Mouse (Mus musculus): ENCODE results near the gene Crebl2. TPM values are rescaled to one million over a fixed set of nuclear protein-coding genes. Genes with fewer than 3 reads are reported as not detected.
A peak's percentile ranks its signal among the peaks of the same experiment; 100 is the strongest.

The Crebl2 gene
- polyA plus RNA-seq, 1 experiment from 2014 or later = 4.8 TPM

DNA sequence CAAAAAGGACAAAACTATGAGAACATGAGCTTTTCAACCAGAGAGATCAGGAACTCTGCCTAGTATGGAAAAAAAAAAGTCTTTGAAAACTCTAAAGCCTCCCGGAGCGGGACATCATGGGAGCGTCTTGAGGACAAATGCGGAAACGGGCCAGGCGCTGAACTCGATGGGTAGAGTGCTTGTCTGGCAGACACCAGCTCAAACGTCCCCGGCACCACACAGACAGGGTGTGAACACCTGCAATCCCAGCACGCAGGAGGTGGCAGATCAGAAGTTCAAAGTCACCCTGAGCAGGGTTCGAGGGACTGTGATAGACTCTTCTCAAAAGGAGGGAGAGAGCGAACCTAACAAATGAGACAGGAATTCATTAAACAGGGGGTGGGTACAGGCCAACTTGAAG, 31.4 kb downstream of the Crebl2 start:
- H3K9me3 ChIP-seq = no peaks in the 10 kb centered on the region
- ATAC-seq (ENCODE audit: low FRiP score) = no peak
- no peak overlapping the region for H3K4me3 ChIP-seq
- peaks cover 21% of the 10 kb centered on the region for H3K36me3 ChIP-seq
- H3K4me2 ChIP-seq = no peak overlapping the region
- no peak overlapping the region for H3K9ac ChIP-seq
- no peaks in the 10 kb centered on the region for H3K27me3 ChIP-seq
- H3K27ac ChIP-seq = no peak overlapping the region
- peaks cover 16% of the 10 kb centered on the region for H3K4me1 ChIP-seq (replicated peaks)
- 89% methylated on average over 12 of the region's 12 CpGs for WGBS

DNA sequence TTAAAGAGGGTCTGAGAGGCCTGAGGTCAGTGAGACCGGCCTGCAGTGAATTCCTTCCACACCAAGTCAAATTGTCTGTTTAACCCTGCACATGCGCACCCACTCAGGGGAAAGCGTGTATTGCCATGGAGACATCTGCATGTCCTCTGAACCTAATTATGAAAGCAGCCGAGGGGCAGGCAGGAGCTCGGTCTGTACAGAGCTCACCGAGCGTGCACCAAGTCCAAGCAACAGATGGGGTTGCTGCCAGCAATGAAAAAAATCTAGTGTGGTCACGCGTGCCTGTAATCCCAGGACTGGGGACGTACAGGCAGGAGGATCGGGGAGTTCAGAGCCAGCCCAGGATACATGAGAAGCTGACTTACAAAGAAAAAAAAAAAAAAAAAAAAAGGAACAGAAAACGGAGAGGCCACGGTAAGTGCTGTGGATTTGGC, 32.7 kb downstream of the Crebl2 start:
- no peaks in the 10 kb centered on the region for H3K27me3 ChIP-seq
- peak overlapping the region; percentile 57 for H3K4me2 ChIP-seq
- H3K9ac ChIP-seq = peak overlapping the region; percentile 58
- peak; percentile 75 for ATAC-seq (ENCODE audit: low FRiP score)
- no peaks in the 10 kb centered on the region for H3K9me3 ChIP-seq
- peak overlapping the region; percentile 34 for H3K4me3 ChIP-seq
- WGBS = 5% methylated on average over 13 of the region's 13 CpGs
- peaks cover 16% of the 10 kb centered on the region for H3K4me1 ChIP-seq (replicated peaks)
- peaks cover 19% of the 10 kb centered on the region for H3K36me3 ChIP-seq
- H3K27ac ChIP-seq = peak overlapping the region; percentile 87

DNA sequence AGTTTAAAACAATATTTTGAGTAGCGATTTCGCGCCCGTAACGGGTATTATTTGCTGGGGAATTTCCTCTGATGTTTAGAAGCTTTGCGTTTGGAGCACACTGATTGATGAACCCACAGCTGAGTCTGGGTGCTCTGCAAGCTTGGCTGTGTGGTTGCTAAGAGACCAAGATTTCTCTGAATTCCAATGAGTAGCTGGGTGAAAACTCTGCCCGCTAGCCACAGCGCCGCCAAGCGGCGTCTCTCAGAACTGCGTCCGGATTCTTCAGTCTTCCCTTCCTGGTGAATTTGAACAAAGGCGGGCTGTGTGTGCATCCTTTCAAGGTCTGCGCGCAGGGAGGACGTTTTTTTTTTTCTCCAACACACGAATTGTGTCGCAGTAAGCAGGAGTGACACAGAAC, 33.2 kb downstream of the Crebl2 start:
- peaks cover 23% of the 10 kb centered on the region for H3K36me3 ChIP-seq
- no peaks in the 10 kb centered on the region for H3K9me3 ChIP-seq
- H3K27me3 ChIP-seq = no peaks in the 10 kb centered on the region
- peak overlapping the region; percentile 58; the same call in 1 of the 2 replicates for H3K9ac ChIP-seq
- peaks cover 16% of the 10 kb centered on the region for H3K4me1 ChIP-seq (replicated peaks)
- 1% methylated on average over 19 of the region's 19 CpGs for WGBS
- peak overlapping the region; percentile 34 for H3K4me3 ChIP-seq
- H3K4me2 ChIP-seq = peak overlapping the region; percentile 57
- peak; percentile 92 for ATAC-seq (ENCODE audit: low FRiP score)
- H3K27ac ChIP-seq = peak overlapping the region; percentile 87

DNA sequence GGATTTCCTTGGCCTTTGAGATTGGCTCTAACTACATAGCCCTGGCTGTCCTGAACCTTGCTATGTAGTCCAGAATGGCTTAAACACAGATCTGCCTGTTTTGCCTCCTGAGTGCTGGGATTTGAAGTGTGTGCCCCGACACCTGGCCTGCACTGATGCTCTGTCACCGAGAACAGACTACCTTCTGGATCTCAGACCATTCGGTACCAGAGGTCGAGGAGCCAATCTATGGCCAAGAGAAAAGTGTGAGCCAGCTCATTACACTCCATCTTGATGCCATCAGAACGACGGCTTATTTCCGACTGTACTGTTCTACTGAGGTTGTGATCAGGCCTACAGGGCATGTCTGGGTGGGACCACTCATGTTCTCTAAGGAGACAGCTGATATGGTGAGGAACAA, 36.2 kb downstream of the Crebl2 start:
- 96% methylated on average over 7 of the region's 7 CpGs for WGBS
- Histone ChIP-seq H3K27ac (no peak overlapping the region), H3K4me2 (no peak overlapping the region), H3K27me3 (no peaks in the 10 kb centered on the region), H3K4me1 (replicated peaks) (peaks cover 16% of the 10 kb centered on the region), H3K9ac (no peak overlapping the region), H3K4me3 (no peak overlapping the region), H3K9me3 (no peaks in the 10 kb centered on the region), H3K36me3 (peaks cover 49% of the 10 kb centered on the region)
- no peak for ATAC-seq (ENCODE audit: low FRiP score)

DNA sequence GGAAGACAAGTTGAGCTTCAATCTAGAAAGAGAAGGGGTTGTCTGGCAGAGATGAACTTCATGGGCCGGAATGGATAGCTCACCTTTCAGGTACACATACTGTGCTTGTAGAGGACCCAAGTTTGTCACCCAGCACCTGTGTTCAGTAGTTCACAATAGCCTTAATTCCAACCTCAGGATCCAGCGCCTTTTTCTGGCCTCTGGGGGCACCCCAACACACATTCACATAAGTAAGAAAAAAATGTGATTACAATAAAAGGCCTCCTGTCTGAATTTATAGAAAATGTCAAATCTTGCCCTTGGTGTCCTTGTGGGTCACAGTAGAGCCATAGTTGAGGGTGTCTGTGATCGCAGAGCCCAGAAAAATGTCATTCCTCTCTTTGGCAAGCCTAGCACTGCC, 37.4 kb downstream of the Crebl2 start:
- no peak overlapping the region for H3K4me2 ChIP-seq
- no peaks in the 10 kb centered on the region for H3K9me3 ChIP-seq
- H3K4me1 ChIP-seq (replicated peaks) = peaks cover 6% of the 10 kb centered on the region
- no peak overlapping the region for H3K9ac ChIP-seq
- no peak overlapping the region for H3K27ac ChIP-seq
- no peak overlapping the region for H3K4me3 ChIP-seq
- WGBS = 92% methylated on average over 3 of the region's 3 CpGs
- ATAC-seq (ENCODE audit: low FRiP score) = no peak
- H3K36me3 ChIP-seq = peaks cover 56% of the 10 kb centered on the region
- no peaks in the 10 kb centered on the region for H3K27me3 ChIP-seq

DNA sequence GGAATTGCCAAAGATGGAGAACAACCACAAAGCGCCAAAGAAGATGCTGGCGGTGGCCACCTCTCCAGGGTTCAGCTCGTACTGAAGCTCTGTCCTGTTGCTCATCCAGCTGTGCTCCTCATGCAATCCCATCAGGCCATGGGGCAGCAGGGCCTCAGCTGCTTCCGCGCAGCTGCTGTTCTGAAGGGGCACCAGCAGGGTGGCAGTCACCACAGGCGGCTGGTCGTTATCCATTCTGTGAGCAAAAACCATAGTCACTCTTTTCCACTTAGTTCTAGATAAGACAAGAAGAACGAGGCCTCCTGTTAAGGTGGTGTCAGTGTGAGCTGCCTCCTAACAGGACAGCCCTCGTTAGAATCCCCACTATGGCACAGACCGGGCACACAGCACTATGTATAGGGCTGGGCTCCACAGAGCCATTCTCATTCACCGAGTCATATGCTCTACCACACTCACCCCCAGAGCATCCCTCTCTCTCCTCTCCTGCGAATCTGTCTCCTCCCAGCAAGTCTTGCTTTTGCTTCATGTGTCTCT, 40.3 kb downstream of the Crebl2 start:
- Histone ChIP-seq H3K4me3 (no peak overlapping the region), H3K9me3 (no peaks in the 10 kb centered on the region), H3K27me3 (no peaks in the 10 kb centered on the region), H3K4me2 (no peak overlapping the region), H3K9ac (no peak overlapping the region), H3K4me1 (replicated peaks) (no peaks in the 10 kb centered on the region), H3K36me3 (peaks cover 70% of the 10 kb centered on the region), H3K27ac (no peak overlapping the region)
- no peak for ATAC-seq (ENCODE audit: low FRiP score)
- 91% methylated on average over 12 of the region's 12 CpGs for WGBS

DNA sequence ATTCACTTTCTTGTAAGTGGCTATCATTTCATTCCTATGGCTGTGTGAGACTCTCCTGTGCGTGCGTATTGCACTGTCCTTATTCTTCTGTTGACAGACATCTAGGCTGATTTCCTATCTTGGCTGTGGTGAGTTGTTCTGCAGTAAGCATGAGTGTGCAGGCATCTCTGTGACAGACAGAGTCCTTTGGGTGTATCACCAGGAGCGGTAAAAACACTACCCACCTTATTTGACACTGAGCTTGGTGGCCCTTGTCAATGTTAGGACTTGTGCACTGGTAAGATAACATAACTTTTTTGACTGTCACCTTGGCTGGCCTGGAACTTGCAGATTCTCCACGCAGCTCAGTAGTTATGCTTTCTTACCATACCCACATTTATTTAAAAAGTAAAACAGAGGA, 40.9 kb downstream of the Crebl2 start:
- ATAC-seq (ENCODE audit: low FRiP score) = no peak
- no peak overlapping the region for H3K27ac ChIP-seq
- H3K4me2 ChIP-seq = no peak overlapping the region
- H3K36me3 ChIP-seq = peaks cover 69% of the 10 kb centered on the region
- H3K9me3 ChIP-seq = no peaks in the 10 kb centered on the region
- no peaks in the 10 kb centered on the region for H3K4me1 ChIP-seq (replicated peaks)
- WGBS = 95% methylated on average over 4 of the region's 4 CpGs
- no peak overlapping the region for H3K4me3 ChIP-seq
- H3K9ac ChIP-seq = no peak overlapping the region
- no peaks in the 10 kb centered on the region for H3K27me3 ChIP-seq

DNA sequence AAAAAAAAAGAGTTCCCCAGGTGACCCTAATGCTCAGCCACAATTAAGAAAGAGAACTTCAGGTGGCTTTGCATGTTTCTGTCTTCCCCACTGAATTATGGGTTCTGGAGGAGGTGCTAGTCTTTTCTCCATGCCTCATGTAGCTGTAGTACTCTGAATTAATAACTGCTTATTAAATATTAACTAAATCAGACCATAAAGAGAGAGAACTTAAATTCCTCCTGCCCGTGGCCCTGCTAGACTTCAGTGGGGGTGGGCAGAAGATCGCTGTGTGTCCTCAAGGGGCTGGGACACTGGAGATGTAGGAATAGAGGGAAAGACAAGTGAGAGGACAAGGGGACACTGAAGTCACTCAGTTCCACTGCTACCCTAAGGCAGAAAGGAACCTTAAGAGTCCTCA, 42.3 kb downstream of the Crebl2 start:
- Histone ChIP-seq H3K4me1 (replicated peaks) (no peaks in the 10 kb centered on the region), H3K27ac (no peak overlapping the region), H3K4me2 (no peak overlapping the region), H3K4me3 (no peak overlapping the region), H3K36me3 (peaks cover 69% of the 10 kb centered on the region), H3K9me3 (no peaks in the 10 kb centered on the region), H3K9ac (no peak overlapping the region), H3K27me3 (no peaks in the 10 kb centered on the region)
- no peak for ATAC-seq (ENCODE audit: low FRiP score)
- 78% methylated on average over 2 of the region's 2 CpGs for WGBS

DNA sequence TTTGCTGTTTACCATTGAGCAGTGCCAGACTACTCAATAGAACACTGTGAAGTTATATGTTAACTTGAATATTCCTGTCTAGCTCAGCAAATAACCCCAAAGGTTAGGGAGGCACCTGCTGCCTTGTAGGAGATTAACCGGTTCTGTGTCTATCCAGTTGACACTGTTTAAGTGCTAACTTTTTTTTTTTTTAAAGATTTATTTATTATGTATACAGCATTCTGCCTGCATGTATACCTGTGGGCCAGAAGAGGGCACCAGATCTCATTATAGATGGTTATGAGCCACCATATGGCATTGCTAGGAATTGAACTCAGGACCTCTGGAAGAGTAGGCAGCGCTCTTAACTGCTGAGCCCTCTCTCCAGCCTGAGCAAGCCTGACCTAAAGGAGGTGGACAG, 43.1 kb downstream of the Crebl2 start:
- no peak for ATAC-seq (ENCODE audit: low FRiP score)
- Histone ChIP-seq H3K9ac (no peak overlapping the region), H3K9me3 (no peaks in the 10 kb centered on the region), H3K27ac (no peak overlapping the region), H3K4me2 (no peak overlapping the region), H3K27me3 (no peaks in the 10 kb centered on the region), H3K4me1 (replicated peaks) (no peaks in the 10 kb centered on the region), H3K36me3 (peaks cover 61% of the 10 kb centered on the region), H3K4me3 (no peak overlapping the region)
- WGBS = 92% methylated on average over 2 of the region's 2 CpGs

DNA sequence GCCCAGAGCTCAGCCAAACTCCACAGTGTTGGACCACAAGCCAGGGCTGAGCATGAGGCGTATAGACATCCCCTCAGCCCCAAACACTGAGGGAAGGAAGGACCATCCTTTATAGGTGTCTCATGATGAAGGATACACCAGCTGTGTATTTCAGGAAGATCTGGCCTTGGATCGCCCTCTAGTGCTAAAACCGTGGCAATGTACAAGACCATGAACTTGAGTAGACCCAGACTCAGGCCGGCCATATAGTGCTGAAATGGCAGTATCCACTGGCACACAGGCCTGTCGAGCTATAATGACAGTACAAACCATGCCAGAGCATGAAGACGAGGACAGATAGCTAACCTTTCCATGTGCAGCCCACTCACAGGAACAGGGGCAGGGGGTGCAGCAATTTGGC, 46.8 kb downstream of the Crebl2 start:
- Histone ChIP-seq H3K9ac (no peak overlapping the region), H3K9me3 (no peaks in the 10 kb centered on the region), H3K4me3 (no peak overlapping the region), H3K36me3 (peaks cover 34% of the 10 kb centered on the region), H3K4me1 (replicated peaks) (peaks cover 23% of the 10 kb centered on the region), H3K27ac (no peak overlapping the region), H3K27me3 (no peaks in the 10 kb centered on the region), H3K4me2 (no peak overlapping the region)
- WGBS = 82% methylated on average over 6 of the region's 6 CpGs
- ATAC-seq (ENCODE audit: low FRiP score) = no peak

DNA sequence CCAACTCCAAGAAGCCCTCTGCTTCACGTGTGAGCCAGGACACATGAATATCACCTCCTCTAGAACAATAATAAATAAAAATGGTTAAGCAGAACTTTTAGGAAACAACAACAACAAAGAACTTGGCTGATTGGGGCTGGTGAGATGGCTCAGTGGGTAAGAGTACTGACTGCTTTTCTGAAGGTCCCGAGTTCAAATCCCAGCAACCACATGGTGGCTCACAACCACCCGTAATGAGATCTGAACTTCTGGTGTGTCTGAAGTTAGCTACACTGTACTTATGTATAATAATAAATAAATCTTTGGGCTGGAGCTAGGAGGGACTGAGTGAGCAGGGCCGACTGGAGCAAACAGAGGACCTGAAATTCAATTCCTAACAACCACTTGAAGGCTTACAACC, 47.3 kb downstream of the Crebl2 start:
- ATAC-seq (ENCODE audit: low FRiP score) = no peak
- Histone ChIP-seq H3K27me3 (no peaks in the 10 kb centered on the region), H3K36me3 (peaks cover 34% of the 10 kb centered on the region), H3K27ac (no peak overlapping the region), H3K4me1 (replicated peaks) (peaks cover 28% of the 10 kb centered on the region), H3K4me3 (no peak overlapping the region), H3K4me2 (no peak overlapping the region), H3K9me3 (no peaks in the 10 kb centered on the region), H3K9ac (no peak overlapping the region)
- whole genome bisulfite sequencing = 95% methylated on average over 4 of the region's 4 CpGs

DNA sequence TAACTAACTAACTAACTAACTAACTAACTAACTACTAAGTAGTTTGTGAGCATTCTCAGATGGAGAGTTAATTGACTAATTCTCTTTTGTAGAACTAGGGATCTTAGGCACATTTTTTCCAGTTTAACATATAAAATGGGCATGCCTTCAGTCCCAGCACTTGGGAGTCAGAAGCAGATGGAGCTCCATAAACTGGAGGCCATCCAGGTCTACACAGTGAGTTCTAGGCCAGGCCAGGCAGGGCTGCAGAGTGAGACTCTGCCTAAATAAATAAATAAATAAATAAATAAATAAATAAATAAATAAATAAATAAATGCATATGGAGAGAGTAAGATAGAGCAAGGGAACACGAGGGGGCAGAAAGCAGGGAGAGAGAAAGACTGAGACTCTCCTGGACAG, 47.9 kb downstream of the Crebl2 start:
- Histone ChIP-seq H3K4me1 (replicated peaks) (peaks cover 31% of the 10 kb centered on the region), H3K36me3 (peaks cover 31% of the 10 kb centered on the region), H3K4me2 (no peak overlapping the region), H3K9ac (no peak overlapping the region), H3K27me3 (no peaks in the 10 kb centered on the region), H3K27ac (no peak overlapping the region), H3K4me3 (no peak overlapping the region), H3K9me3 (no peaks in the 10 kb centered on the region)
- WGBS = 72% methylated on average over 1 of the region's 1 CpGs
- no peak for ATAC-seq (ENCODE audit: low FRiP score)

DNA sequence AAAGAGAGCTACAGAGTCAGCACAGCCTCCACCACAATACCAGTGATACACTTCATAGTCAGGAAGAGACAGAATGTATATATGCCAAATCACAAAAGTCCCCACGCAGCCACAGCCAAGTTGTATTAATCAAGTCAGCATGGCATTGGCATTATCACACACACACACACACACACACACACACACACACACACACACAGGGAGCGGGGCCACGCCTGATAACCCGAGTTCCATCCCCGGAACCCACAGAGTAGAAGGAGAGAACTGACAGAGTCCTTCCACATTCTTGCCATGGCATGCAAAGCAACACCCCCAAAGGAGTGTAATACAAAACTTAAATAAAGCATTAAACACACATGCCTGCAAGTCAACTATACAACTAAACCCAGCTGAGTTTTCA, 49.6 kb downstream of the Crebl2 start:
- Histone ChIP-seq H3K4me3 (no peak overlapping the region), H3K36me3 (peaks cover 24% of the 10 kb centered on the region), H3K9ac (no peak overlapping the region), H3K27me3 (no peaks in the 10 kb centered on the region), H3K9me3 (no peaks in the 10 kb centered on the region), H3K4me2 (no peak overlapping the region), H3K4me1 (replicated peaks) (peaks cover 47% of the 10 kb centered on the region), H3K27ac (no peak overlapping the region)
- ATAC-seq (ENCODE audit: low FRiP score) = no peak
- WGBS = 86% methylated on average over 5 of the region's 5 CpGs
